Mouse (Mus musculus) neural tube, embryonic 13.5 days (tissue): ENCODE data around the gene Ext2. TPM values are rescaled to one million over a fixed set of nuclear protein-coding genes. Genes with fewer than 3 reads are reported as not detected.

ENCODE experiments used
- ATAC-seq: fragments of 200-750 bp; cut with Nextera tagmentation; 2 replicates; pipeline ENCODE4 v1.8.0; 2017; ENCODE audit warnings: low read depth, mild to moderate bottlenecking, moderate TSS enrichment, moderate library complexity
- H3K27ac ChIP-seq: fragments of 300-500 bp; sonication (generic); replicated peaks from 2 replicates; pipeline ENCODE4 v1.5.1; 2015; ENCODE audit warnings: moderate library complexity, mild to moderate bottlenecking, inconsistent platforms
- H3K27me3 ChIP-seq: fragments of 300-500 bp; sonication (generic); 2 replicates; pipeline ENCODE4 v1.6.1; 2015; ENCODE audit warnings: mild to moderate bottlenecking, inconsistent platforms
- H3K36me3 ChIP-seq: fragments of 300-500 bp; sonication (generic); 2 replicates; pipeline ENCODE4 v1.6.1; 2015; ENCODE audit warnings: mild to moderate bottlenecking, inconsistent platforms
- H3K4me1 ChIP-seq: fragments of 300-500 bp; sonication (generic); replicated peaks from 2 replicates; pipeline ENCODE4 v1.6.1; 2015; ENCODE audit warnings: inconsistent platforms
- H3K4me2 ChIP-seq: fragments of 300-500 bp; sonication (generic); 2 replicates; pipeline ENCODE4 v1.6.1; 2015; ENCODE audit warnings: inconsistent platforms, mild to moderate bottlenecking, moderate library complexity
- H3K4me3 ChIP-seq: fragments of 300-500 bp; sonication (generic); 2 replicates; pipeline ENCODE4 v1.5.1; 2015; ENCODE audit warnings: mild to moderate bottlenecking, inconsistent platforms
- H3K9ac ChIP-seq: fragments of 300-500 bp; sonication (generic); 2 replicates; pipeline ENCODE4 v1.6.1; 2015; ENCODE audit warnings: moderate library complexity, mild to moderate bottlenecking, inconsistent platforms
- H3K9me3 ChIP-seq: fragments of 300-500 bp; sonication (generic); 2 replicates; pipeline ENCODE4 v1.6.1; 2016; ENCODE audit warnings: inconsistent platforms
- WGBS: fragments of 180-500 bp; shearing (Covaris S2); methylation state at CpG from one replicate; pipeline ENCODE4 v1.1.7; 2015; 5-methylcytosine and 5-hydroxymethylcytosine counted together
- polyA plus RNA-seq: library from polyadenylated mRNA; unstranded; fragments of >200 nt; fragmentation: Nextera tagmentation; extraction: Ambion mirVana; gene quantifications from 2 replicates; pipeline ENCODE4 v1.2.1, GENCODE M21; 2015

The Ext2 gene
- polyA plus RNA-seq, 1 experiment from 2014 or later, result 71.4 TPM

GRCm38 (mm10) chr2:93802947-93803346 lies 19.4 kb downstream of the Ext2 start:
- Histone ChIP-seq H3K4me1 (no peaks in the 10 kb centered on the region), H3K9ac (no peak overlapping the region), H3K4me2 (no peak overlapping the region), H3K36me3 (peaks cover 78% of the 10 kb centered on the region), H3K4me3 (no peak overlapping the region), H3K27me3 (no peaks in the 10 kb centered on the region), H3K9me3 (no peaks in the 10 kb centered on the region), H3K27ac (no peak overlapping the region)
- no peak for ATAC-seq
- WGBS, result 97% methylated on average over 2 of the region's 2 CpGs

GRCm38 (mm10) chr2:93801097-93801496 lies 21.3 kb downstream of the Ext2 start:
- no peak for ATAC-seq
- Histone ChIP-seq H3K4me1 (peaks cover 3% of the 10 kb centered on the region; the same call in 1 of the 2 replicates), H3K9ac (no peak overlapping the region), H3K9me3 (no peaks in the 10 kb centered on the region), H3K36me3 (peaks cover 79% of the 10 kb centered on the region), H3K4me2 (no peak overlapping the region), H3K27ac (no peak overlapping the region), H3K27me3 (no peaks in the 10 kb centered on the region), H3K4me3 (no peak overlapping the region)
- WGBS, result 76% methylated on average over 7 of the region's 7 CpGs

- H3K4me3 ChIP-seq, result no peak overlapping the region
- H3K9me3 ChIP-seq, result no peaks in the 10 kb centered on the region
- no peak overlapping the region for H3K4me2 ChIP-seq
- H3K27ac ChIP-seq, result no peak overlapping the region; the same call in 1 of the 2 replicates
- peaks cover 77% of the 10 kb centered on the region for H3K36me3 ChIP-seq
- H3K27me3 ChIP-seq, result no peaks in the 10 kb centered on the region
- H3K9ac ChIP-seq, result no peak overlapping the region
- WGBS, result 79% methylated on average over 19 of the region's 19 CpGs
- ATAC-seq, result no peak
- peaks cover 5% of the 10 kb centered on the region; the same call in 1 of the 2 replicates for H3K4me1 ChIP-seq
These were observed 25.1 kb downstream of the Ext2 start for GRCm38 (mm10) chr2:93797162-93797795.

- peaks cover 67% of the 10 kb centered on the region for H3K36me3 ChIP-seq
These were observed 28.0 kb downstream of the Ext2 start for GRCm38 (mm10) chr2:93794375-93794774.

GRCm38 (mm10) chr2:93791516-93792499 lies 30.6 kb downstream of the Ext2 start:
- ATAC-seq, result peak; percentile 32; the same call in 1 of the 2 replicates
- Histone ChIP-seq H3K9me3 (no peaks in the 10 kb centered on the region), H3K4me1 (peaks cover 12% of the 10 kb centered on the region; the same call in 1 of the 2 replicates), H3K9ac (no peak overlapping the region), H3K4me2 (no peak overlapping the region), H3K27ac (no peak overlapping the region), H3K4me3 (no peak overlapping the region), H3K36me3 (peaks cover 62% of the 10 kb centered on the region), H3K27me3 (no peaks in the 10 kb centered on the region)
- 61% methylated on average over 13 of the region's 13 CpGs for WGBS

More at GRCm38 (mm10) chr2:93794375-93794774, 28.0 kb downstream of the Ext2 start:
- Histone ChIP-seq H3K4me1 (peaks cover 15% of the 10 kb centered on the region; the same call in 1 of the 2 replicates), H3K9ac (no peak overlapping the region), H3K27ac (no peak overlapping the region), H3K4me3 (no peak overlapping the region), H3K4me2 (no peak overlapping the region), H3K9me3 (no peaks in the 10 kb centered on the region), H3K27me3 (no peaks in the 10 kb centered on the region)
- 91% methylated on average over 5 of the region's 5 CpGs for WGBS
- ATAC-seq, result no peak

GRCm38 (mm10) chr2:93790798-93791345 lies 31.5 kb downstream of the Ext2 start:
- no peak overlapping the region for H3K27ac ChIP-seq
- ATAC-seq, result no peak
- H3K9me3 ChIP-seq, result no peaks in the 10 kb centered on the region
- WGBS, result 88% methylated on average over 4 of the region's 4 CpGs
- no peak overlapping the region for H3K4me2 ChIP-seq
- no peak overlapping the region for H3K4me3 ChIP-seq
- H3K9ac ChIP-seq, result no peak overlapping the region
- H3K27me3 ChIP-seq, result no peaks in the 10 kb centered on the region
- H3K36me3 ChIP-seq, result peaks cover 53% of the 10 kb centered on the region
- peaks cover 15% of the 10 kb centered on the region for H3K4me1 ChIP-seq

- Histone ChIP-seq H3K4me2 (no peak overlapping the region), H3K36me3 (peaks cover 30% of the 10 kb centered on the region), H3K4me3 (no peak overlapping the region), H3K9ac (no peak overlapping the region), H3K27ac (no peak overlapping the region), H3K27me3 (no peaks in the 10 kb centered on the region; the same call in 1 of the 2 replicates), H3K9me3 (no peaks in the 10 kb centered on the region), H3K4me1 (peaks cover 38% of the 10 kb centered on the region)
- no peak for ATAC-seq
- WGBS, result 89% methylated on average over 5 of the region's 5 CpGs
These were observed 33.8 kb downstream of the Ext2 start for GRCm38 (mm10) chr2:93788557-93788956.

GRCm38 (mm10) chr2:93786175-93786574 lies 36.2 kb downstream of the Ext2 start:
- H3K9me3 ChIP-seq, result no peaks in the 10 kb centered on the region
- no peak overlapping the region for H3K27ac ChIP-seq
- WGBS, result 37% methylated on average over 4 of the region's 4 CpGs
- H3K4me1 ChIP-seq, result peaks cover 32% of the 10 kb centered on the region
- peaks cover 25% of the 10 kb centered on the region for H3K36me3 ChIP-seq
- H3K4me3 ChIP-seq, result no peak overlapping the region
- H3K4me2 ChIP-seq, result no peak overlapping the region
- no peaks in the 10 kb centered on the region; the same call in 1 of the 2 replicates for H3K27me3 ChIP-seq
- ATAC-seq, result 0 out of 2 replicates have a peak, but pooled peaks have one; percentile 35
- 0 out of 2 replicates have a peak overlapping the region, but pooled peaks have one; percentile 18 for H3K9ac ChIP-seq

- no peaks in the 10 kb centered on the region; the same call in 1 of the 2 replicates for H3K27me3 ChIP-seq
- no peak for ATAC-seq
- no peak overlapping the region for H3K27ac ChIP-seq
- 2% methylated on average over 2 of the region's 2 CpGs for WGBS
- H3K36me3 ChIP-seq, result peaks cover 24% of the 10 kb centered on the region
- no peak overlapping the region for H3K4me2 ChIP-seq
- H3K4me1 ChIP-seq, result peaks cover 36% of the 10 kb centered on the region
- H3K9ac ChIP-seq, result no peak overlapping the region
- no peak overlapping the region for H3K4me3 ChIP-seq
- H3K9me3 ChIP-seq, result no peaks in the 10 kb centered on the region
These were observed 37.0 kb downstream of the Ext2 start for GRCm38 (mm10) chr2:93785432-93785798.

- no peak overlapping the region for H3K27ac ChIP-seq
These were observed 37.5 kb downstream of the Ext2 start for GRCm38 (mm10) chr2:93784721-93785431.

GRCm38 (mm10) chr2:93783926-93784539 lies 38.3 kb downstream of the Ext2 start:
- no peak overlapping the region for H3K9ac ChIP-seq
- peaks cover 50% of the 10 kb centered on the region for H3K4me1 ChIP-seq
- no peak overlapping the region; the same call in 1 of the 2 replicates for H3K27ac ChIP-seq
- 56% methylated on average over 9 of the region's 9 CpGs for WGBS
- no peak overlapping the region for H3K4me2 ChIP-seq
- ATAC-seq, result no peak
- H3K36me3 ChIP-seq, result peaks cover 16% of the 10 kb centered on the region; the same call in 1 of the 2 replicates
- no peak overlapping the region for H3K4me3 ChIP-seq
- no peaks in the 10 kb centered on the region for H3K9me3 ChIP-seq
- no peaks in the 10 kb centered on the region; the same call in 1 of the 2 replicates for H3K27me3 ChIP-seq

More at GRCm38 (mm10) chr2:93784721-93785431, 37.5 kb downstream of the Ext2 start:
- 11% methylated on average over 12 of the region's 12 CpGs for WGBS
- H3K9ac ChIP-seq, result 0 out of 2 replicates have a peak overlapping the region, but pooled peaks have one; percentile 3
- peaks cover 42% of the 10 kb centered on the region for H3K4me1 ChIP-seq
- peaks cover 19% of the 10 kb centered on the region; the same call in 1 of the 2 replicates for H3K36me3 ChIP-seq
- H3K4me3 ChIP-seq, result no peak overlapping the region
- ATAC-seq, result 0 out of 2 replicates have a peak, but pooled peaks have one; percentile 17
- H3K4me2 ChIP-seq, result no peak overlapping the region
- no peaks in the 10 kb centered on the region for H3K9me3 ChIP-seq
- no peaks in the 10 kb centered on the region; the same call in 1 of the 2 replicates for H3K27me3 ChIP-seq
